Mouse (Mus musculus) lung, postnatal 36 days (tissue): ENCODE measurements at regions not wholly inside any gene's neighbourhood (a gene's known extent, or its start where the extent isn't known, plus 50 kb on each side); places are given as distances from the start of the nearest gene placed in this dataset.

Source experiments
- DNase-seq: peaks from one replicate; pipeline ENCODE4 v3.0.0; 2022; ENCODE audit warnings: mixed read lengths

GRCm38 (mm10) chr8:126655565-126655964, 61.8 kb upstream of the Irf2bp2 start:
- DNase-seq = no peak

- no peak for DNase-seq
Observed at GRCm38 (mm10) chr8:126654353-126654752, 60.6 kb upstream of the Irf2bp2 start.

- peak; percentile 16 for DNase-seq
Observed at GRCm38 (mm10) chr8:126652151-126652550, 58.4 kb upstream of the Irf2bp2 start.

GRCm38 (mm10) chr8:126650945-126651344, 57.2 kb upstream of the Irf2bp2 start:
- peak; percentile 80 for DNase-seq

- no peak for DNase-seq
Observed at GRCm38 (mm10) chr8:126649305-126649704, 55.5 kb upstream of the Irf2bp2 start.

GRCm38 (mm10) chr8:126647350-126647749, 53.6 kb upstream of the Irf2bp2 start:
- DNase-seq = no peak

GRCm38 (mm10) chr8:126646604-126647311, 53.0 kb upstream of the Irf2bp2 start:
- peak; percentile 21 for DNase-seq

GRCm38 (mm10) chr8:126644179-126644578, 50.4 kb upstream of the Irf2bp2 start:
- DNase-seq = no peak
